Mouse (Mus musculus) naive thymus-derived CD4-positive, alpha-beta T cell, adult 2 months (primary cell): Measurements from ENCODE around the gene Zc3h14.
A peak's percentile ranks its signal among the peaks of the same experiment; 100 is the strongest.

Experiments used
- DNase-seq: peaks from one replicate; pipeline ENCODE4 v3.0.0-alpha.2; 2011; ENCODE audit warnings: low read depth

Gene Zc3h14

GRCm38 (mm10) chr12:98746746-98747379 is at the start of gene Zc3h14:
Gene Zc3h14 (plus strand): TSS chr12:98746964.
- peak; percentile 99 for DNase-seq

DNA sequence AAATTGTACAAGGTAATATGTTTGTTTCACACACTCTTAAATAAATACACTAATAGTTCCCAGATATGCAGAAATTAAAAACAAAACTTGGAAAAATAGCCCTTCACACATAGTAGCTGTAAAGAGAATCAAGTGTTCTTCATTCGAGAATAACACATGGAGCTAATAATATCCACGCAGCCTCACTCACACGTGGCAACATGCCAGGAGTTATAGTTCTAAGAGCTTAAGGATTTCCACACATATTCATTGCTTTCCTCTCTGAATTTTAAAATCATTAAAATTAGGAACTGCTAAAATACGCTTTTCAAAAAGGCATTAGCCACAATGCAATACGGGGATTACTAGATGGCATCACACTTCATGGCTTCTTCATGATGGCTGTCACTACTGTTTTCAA is 49.6 kb upstream of the Zc3h14 start:
- DNase-seq = no peak

GRCm38 (mm10) chr12:98701564-98701963 is 45.2 kb upstream of the Zc3h14 start:
- DNase-seq = no peak

GRCm38 (mm10) chr12:98703554-98703953 is 43.2 kb upstream of the Zc3h14 start:
- DNase-seq = no peak

DNA sequence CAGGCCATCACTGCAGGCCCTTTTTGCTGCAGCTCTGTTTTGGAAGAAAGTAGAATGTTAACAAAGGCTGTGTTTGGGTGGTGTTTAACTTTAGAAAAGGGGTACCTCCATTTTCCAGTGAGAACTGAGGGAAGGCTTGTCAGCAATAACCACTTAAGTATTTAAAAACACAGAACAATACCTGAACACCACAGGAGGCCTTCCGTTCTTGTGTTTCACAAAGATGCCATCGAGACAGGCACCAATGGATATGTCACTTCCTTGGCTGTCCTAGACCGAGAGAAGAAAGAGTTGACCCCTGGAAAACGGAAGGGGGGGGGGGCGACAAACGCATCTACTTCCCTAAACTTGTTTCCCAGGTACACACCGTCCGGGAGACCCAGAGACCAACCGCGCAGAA is 42.8 kb upstream of the Zc3h14 start:
- DNase-seq = no peak

DNA sequence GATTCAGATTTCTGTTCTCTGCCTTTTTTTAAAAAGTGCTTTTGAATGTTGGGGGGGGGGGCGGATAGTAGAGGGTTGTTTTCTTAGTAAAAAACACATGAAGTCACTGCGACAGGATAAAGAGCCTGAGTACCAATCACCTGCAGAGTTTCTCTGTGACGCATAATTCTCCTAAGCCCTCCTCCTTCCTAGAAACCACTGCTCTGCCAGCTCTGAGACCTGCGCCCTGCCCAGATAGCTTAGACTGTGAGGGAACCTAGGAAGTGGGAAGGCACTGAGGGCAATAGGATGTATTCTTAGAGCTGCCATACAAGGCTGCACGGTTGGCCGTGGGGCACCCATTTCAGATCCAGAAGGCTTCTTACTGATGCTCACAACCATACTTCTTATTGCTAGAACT is 33.9 kb upstream of the Zc3h14 start:
- no peak for DNase-seq

DNA sequence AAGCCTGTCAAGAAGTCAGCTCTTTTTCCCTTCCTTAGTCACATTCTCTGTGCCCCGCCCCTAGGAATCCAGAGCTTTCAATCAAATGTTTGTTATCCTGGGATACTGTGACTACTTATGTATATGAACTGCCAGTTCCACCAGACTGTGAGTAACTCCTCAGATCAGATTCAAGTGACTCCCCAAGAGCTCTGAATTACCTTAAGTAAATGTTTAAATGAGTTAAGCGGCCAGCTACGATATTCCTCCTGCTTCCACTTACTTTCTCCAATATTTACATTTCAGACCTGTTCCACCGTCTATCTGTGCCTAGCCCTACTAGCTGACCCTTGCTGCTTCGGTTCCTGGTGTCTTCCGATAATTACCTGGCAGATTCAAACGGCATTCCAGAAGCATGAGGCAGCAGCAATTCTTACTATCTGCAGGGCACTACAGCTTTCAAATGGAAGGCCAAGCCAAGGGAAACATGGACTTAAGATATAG is 33.1 kb upstream of the Zc3h14 start:
- no peak for DNase-seq

- no peak for DNase-seq
These were observed 32.0 kb upstream of the Zc3h14 start for GRCm38 (mm10) chr12:98714757-98715156.

- no peak for DNase-seq
These were observed 30.6 kb upstream of the Zc3h14 start for GRCm38 (mm10) chr12:98716142-98716541.

DNA sequence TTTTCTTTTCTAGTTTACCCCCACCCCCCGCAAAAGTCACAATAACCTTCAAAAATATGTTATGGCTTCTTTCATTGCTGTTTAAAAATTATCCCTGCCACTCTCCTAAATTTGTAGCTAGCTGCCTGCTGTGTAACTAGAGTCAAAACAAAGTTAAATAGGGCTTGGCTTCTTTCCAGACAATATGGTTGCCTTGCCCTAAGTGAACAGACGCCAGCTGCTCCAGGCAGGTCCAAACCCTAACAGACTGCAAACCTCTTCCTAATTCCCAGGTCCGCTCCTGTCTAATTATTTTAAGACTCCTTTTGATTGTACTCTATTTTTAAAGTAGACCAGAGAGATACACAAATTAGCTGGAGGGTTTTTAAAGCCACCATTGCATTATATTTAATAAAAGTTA is 26.1 kb upstream of the Zc3h14 start:
- no peak for DNase-seq

GRCm38 (mm10) chr12:98721030-98721429 is 25.7 kb upstream of the Zc3h14 start:
- no peak for DNase-seq

- DNase-seq = no peak
These were observed 22.5 kb upstream of the Zc3h14 start for GRCm38 (mm10) chr12:98724224-98724623.

DNA sequence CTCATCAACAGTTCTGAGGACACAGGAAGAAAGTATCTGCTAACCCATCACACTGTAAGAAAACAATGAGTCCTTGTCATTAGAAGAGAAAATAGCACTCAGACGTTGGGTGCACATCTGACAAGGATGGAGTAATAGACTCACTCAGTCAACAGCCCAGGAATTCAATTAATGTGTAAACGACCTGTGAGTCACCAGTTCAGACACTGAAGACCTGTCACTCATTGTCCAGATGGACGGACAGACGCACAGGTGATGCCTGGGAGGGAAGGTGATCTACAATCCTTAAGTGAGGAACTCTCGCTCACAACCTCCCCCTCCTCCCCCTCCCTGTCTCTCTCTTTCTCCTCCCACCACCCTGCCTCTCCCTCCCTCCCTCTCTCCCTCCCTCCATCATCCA is 21.8 kb upstream of the Zc3h14 start:
- no peak for DNase-seq

DNA sequence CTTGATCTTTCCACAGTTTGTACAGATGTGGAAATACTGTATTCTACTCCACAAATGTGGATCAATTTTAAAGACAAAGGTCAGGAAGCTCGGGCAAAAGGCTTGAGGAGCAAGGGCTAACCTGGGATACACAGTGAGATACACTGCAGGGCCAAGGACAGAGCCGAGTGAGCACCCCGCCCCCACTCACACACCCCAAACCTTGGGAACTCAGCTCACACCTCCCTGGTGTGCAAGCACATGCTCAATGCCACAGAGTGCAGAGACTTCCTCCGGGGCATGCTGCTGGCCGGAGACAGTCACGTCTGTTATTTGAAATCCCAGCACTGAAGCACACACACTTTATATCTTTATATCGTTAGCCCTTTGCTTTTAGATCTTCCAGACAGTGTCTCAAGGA is 20.7 kb upstream of the Zc3h14 start:
- DNase-seq = no peak

DNA sequence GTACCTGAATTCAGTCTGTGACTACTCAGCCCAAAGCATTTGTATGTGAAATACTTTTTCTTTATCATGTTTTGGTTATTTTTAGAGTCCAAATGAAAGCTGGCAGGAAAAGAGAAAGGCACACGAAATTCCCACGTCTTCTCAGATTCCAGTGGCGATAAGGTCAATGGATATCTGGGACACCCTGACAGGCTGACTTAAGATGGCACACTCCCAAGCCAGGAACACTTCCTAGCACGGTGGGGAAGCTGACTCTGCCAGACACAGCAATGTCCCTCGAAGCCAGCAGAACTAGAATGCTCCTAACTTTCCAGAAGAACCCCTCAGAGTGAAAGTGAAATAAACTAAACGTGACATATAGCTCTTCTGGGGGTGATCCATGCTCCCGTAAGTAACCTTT is 19.6 kb upstream of the Zc3h14 start:
- no peak for DNase-seq

- no peak for DNase-seq
These were observed 16.1 kb upstream of the Zc3h14 start for GRCm38 (mm10) chr12:98730682-98731081.

DNA sequence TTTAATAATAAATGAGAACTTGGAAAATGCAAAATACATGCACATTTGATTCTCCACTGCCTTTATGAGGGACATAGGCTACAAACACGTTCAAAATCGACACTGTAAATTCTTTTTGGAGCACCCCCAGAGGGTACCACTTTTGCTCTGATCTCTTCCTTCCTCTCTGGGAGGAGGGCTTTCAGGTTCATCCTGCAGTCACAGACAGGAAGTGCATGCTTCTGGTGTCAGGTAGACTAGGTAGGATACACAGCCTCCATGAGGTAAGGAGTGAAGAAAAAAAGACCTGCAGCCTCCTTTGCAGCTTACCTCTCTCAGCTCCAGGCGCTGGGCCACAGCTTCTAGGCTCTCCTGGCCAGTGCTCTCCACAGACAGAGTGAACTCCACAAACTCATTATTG is 13.6 kb upstream of the Zc3h14 start:
- peak; percentile 29 for DNase-seq

GRCm38 (mm10) chr12:98733776-98734175 is 13.0 kb upstream of the Zc3h14 start:
- no peak for DNase-seq

GRCm38 (mm10) chr12:98734246-98734879 is 12.4 kb upstream of the Zc3h14 start:
- DNase-seq = peak; percentile 69

GRCm38 (mm10) chr12:98734880-98735801 is 11.6 kb upstream of the Zc3h14 start:
- no peak for DNase-seq

GRCm38 (mm10) chr12:98736951-98737800 is 9.6 kb upstream of the Zc3h14 start, which contains the start of gene Ptpn21:
Gene Ptpn21 (minus strand): TSS chr12:98737405.
- no peak for DNase-seq
